Mouse (Mus musculus) forebrain, embryonic 10.5 days (tissue): ENCODE measurements around the gene Agap1. TPM values are rescaled to one million over a fixed set of nuclear protein-coding genes. Genes with fewer than 3 reads are reported as not detected.
A peak's percentile ranks its signal among the peaks of the same experiment; 100 is the strongest.

ENCODE experiments used
- DNase-seq: peaks from one replicate; pipeline ENCODE4 v3.0.0-alpha.2; 2017; ENCODE audit warnings: low spot score; ENCODE audit errors: extremely low spot score
- H3K27ac ChIP-seq: fragments of 300-500 bp; sonication (generic); 2 replicates; pipeline ENCODE4 v1.5.1; 2016; ENCODE audit warnings: mild to moderate bottlenecking
- H3K27me3 ChIP-seq: fragments of 300-500 bp; sonication (generic); 2 replicates; pipeline ENCODE4 v1.6.1; 2016; ENCODE audit warnings: mild to moderate bottlenecking; ENCODE audit not compliant: poor library complexity, severe bottlenecking
- H3K36me3 ChIP-seq: fragments of 300-500 bp; sonication (generic); replicated peaks from 2 replicates; pipeline ENCODE4 v1.6.1; 2016; ENCODE audit warnings: mild to moderate bottlenecking, moderate library complexity
- H3K4me1 ChIP-seq: fragments of 300-500 bp; sonication (generic); 2 replicates; pipeline ENCODE4 v1.6.1; 2016
- H3K4me3 ChIP-seq: fragments of 300-500 bp; sonication (generic); 2 replicates; pipeline ENCODE4 v1.5.1; 2016; ENCODE audit warnings: mild to moderate bottlenecking, moderate library complexity
- H3K9me3 ChIP-seq: fragments of 300-500 bp; sonication (generic); 2 replicates; pipeline ENCODE4 v1.6.1; 2016; ENCODE audit warnings: mild to moderate bottlenecking, moderate library complexity
- WGBS: fragments of 180-500 bp; shearing (Covaris S2); methylation state at CpG from one replicate; pipeline ENCODE4 v1.1.7; 2016; 5-methylcytosine and 5-hydroxymethylcytosine counted together
- polyA plus RNA-seq: library from polyadenylated mRNA; unstranded; fragments of >200 nt; fragmentation: Nextera tagmentation; extraction: Ambion mirVana; gene quantifications from 2 replicates; pipeline ENCODE4 v1.2.1, GENCODE M21; 2016

Gene Agap1
- polyA plus RNA-seq, 1 experiment from 2014 or later, result 14.3 TPM

- Histone ChIP-seq H3K27ac (0 out of 2 replicates have a peak overlapping the region, but pooled peaks have one; percentile 41), H3K9me3 (no peaks in the 10 kb centered on the region), H3K36me3 (peaks cover 21% of the 10 kb centered on the region), H3K4me3 (no peak overlapping the region), H3K4me1 (peaks cover 51% of the 10 kb centered on the region), H3K27me3 (no peaks in the 10 kb centered on the region)
- DNase-seq, result no peak
- WGBS, result 78% methylated on average over 7 of the region's 7 CpGs
These were observed 148.3 kb downstream of the Agap1 start for GRCm38 (mm10) chr1:89602879-89603278.

- no peak overlapping the region for H3K27ac ChIP-seq
- H3K36me3 ChIP-seq, result peaks cover 52% of the 10 kb centered on the region
- WGBS, result 43% methylated on average over 5 of the region's 5 CpGs
- H3K4me3 ChIP-seq, result no peak overlapping the region
- no peaks in the 10 kb centered on the region for H3K27me3 ChIP-seq
- H3K9me3 ChIP-seq, result no peaks in the 10 kb centered on the region
- peak; percentile 54 for DNase-seq
- H3K4me1 ChIP-seq, result peaks cover 20% of the 10 kb centered on the region
These were observed 152.0 kb downstream of the Agap1 start for GRCm38 (mm10) chr1:89606612-89607011.

- WGBS, result 98% methylated on average over 4 of the region's 4 CpGs
These were observed 154.2 kb downstream of the Agap1 start for GRCm38 (mm10) chr1:89608766-89609165.

GRCm38 (mm10) chr1:89609964-89610363, 155.4 kb downstream of the Agap1 start:
- Histone ChIP-seq H3K4me1 (peaks cover 13% of the 10 kb centered on the region; the same call in 1 of the 2 replicates), H3K27me3 (no peaks in the 10 kb centered on the region), H3K36me3 (peaks cover 80% of the 10 kb centered on the region), H3K9me3 (no peaks in the 10 kb centered on the region), H3K27ac (no peak overlapping the region), H3K4me3 (no peak overlapping the region)
- DNase-seq, result no peak
- 91% methylated on average over 5 of the region's 5 CpGs for WGBS

More at GRCm38 (mm10) chr1:89608766-89609165, 154.2 kb downstream of the Agap1 start:
- Histone ChIP-seq H3K27me3 (no peaks in the 10 kb centered on the region), H3K4me1 (peaks cover 13% of the 10 kb centered on the region), H3K4me3 (no peak overlapping the region), H3K27ac (no peak overlapping the region), H3K36me3 (peaks cover 68% of the 10 kb centered on the region), H3K9me3 (no peaks in the 10 kb centered on the region)
- no peak for DNase-seq

GRCm38 (mm10) chr1:89611521-89611920, 156.9 kb downstream of the Agap1 start:
- Histone ChIP-seq H3K36me3 (peaks cover 80% of the 10 kb centered on the region), H3K4me1 (peaks cover 13% of the 10 kb centered on the region; the same call in 1 of the 2 replicates), H3K9me3 (no peaks in the 10 kb centered on the region), H3K27me3 (no peaks in the 10 kb centered on the region), H3K27ac (no peak overlapping the region), H3K4me3 (no peak overlapping the region)
- DNase-seq, result no peak
- WGBS, result 91% methylated on average over 6 of the region's 6 CpGs

GRCm38 (mm10) chr1:89613234-89613870, 158.7 kb downstream of the Agap1 start:
- H3K4me3 ChIP-seq, result no peak overlapping the region
- H3K27ac ChIP-seq, result no peak overlapping the region
- 79% methylated on average over 5 of the region's 5 CpGs for WGBS
- DNase-seq, result no peak
- H3K4me1 ChIP-seq, result peaks cover 9% of the 10 kb centered on the region; the same call in 1 of the 2 replicates
- no peaks in the 10 kb centered on the region for H3K27me3 ChIP-seq
- no peaks in the 10 kb centered on the region for H3K9me3 ChIP-seq
- H3K36me3 ChIP-seq, result peaks cover 85% of the 10 kb centered on the region

GRCm38 (mm10) chr1:89616556-89616955, 161.9 kb downstream of the Agap1 start:
- no peak overlapping the region for H3K4me3 ChIP-seq
- peaks cover 18% of the 10 kb centered on the region for H3K4me1 ChIP-seq
- H3K9me3 ChIP-seq, result no peaks in the 10 kb centered on the region
- no peaks in the 10 kb centered on the region for H3K27me3 ChIP-seq
- H3K36me3 ChIP-seq, result peaks cover 65% of the 10 kb centered on the region
- DNase-seq, result no peak
- H3K27ac ChIP-seq, result no peak overlapping the region
- WGBS, result 90% methylated on average over 6 of the region's 6 CpGs

GRCm38 (mm10) chr1:89617336-89617735, 162.7 kb downstream of the Agap1 start:
- no peak overlapping the region for H3K27ac ChIP-seq
- no peak for DNase-seq
- peaks cover 18% of the 10 kb centered on the region for H3K4me1 ChIP-seq
- 91% methylated on average over 9 of the region's 9 CpGs for WGBS
- H3K9me3 ChIP-seq, result no peaks in the 10 kb centered on the region
- peaks cover 61% of the 10 kb centered on the region for H3K36me3 ChIP-seq
- H3K4me3 ChIP-seq, result no peak overlapping the region
- H3K27me3 ChIP-seq, result no peaks in the 10 kb centered on the region

- Histone ChIP-seq H3K36me3 (peaks cover 49% of the 10 kb centered on the region), H3K4me1 (peaks cover 9% of the 10 kb centered on the region), H3K9me3 (no peaks in the 10 kb centered on the region), H3K27ac (no peak overlapping the region), H3K4me3 (no peak overlapping the region), H3K27me3 (no peaks in the 10 kb centered on the region)
- WGBS, result 95% methylated on average over 2 of the region's 2 CpGs
- DNase-seq, result no peak
These were observed 165.4 kb downstream of the Agap1 start for GRCm38 (mm10) chr1:89619963-89620362.

- Histone ChIP-seq H3K36me3 (peaks cover 46% of the 10 kb centered on the region), H3K4me1 (peaks cover 9% of the 10 kb centered on the region), H3K27me3 (no peaks in the 10 kb centered on the region), H3K27ac (no peak overlapping the region), H3K4me3 (no peak overlapping the region), H3K9me3 (no peaks in the 10 kb centered on the region)
- 73% methylated on average over 8 of the region's 8 CpGs for WGBS
- DNase-seq, result no peak
These were observed 166.6 kb downstream of the Agap1 start for GRCm38 (mm10) chr1:89621014-89621791.

GRCm38 (mm10) chr1:89621952-89622351, 167.3 kb downstream of the Agap1 start:
- WGBS, result 88% methylated on average over 8 of the region's 8 CpGs
- H3K27ac ChIP-seq, result no peak overlapping the region

GRCm38 (mm10) chr1:89622801-89623200, 168.2 kb downstream of the Agap1 start:
- peaks cover 33% of the 10 kb centered on the region for H3K36me3 ChIP-seq
- no peaks in the 10 kb centered on the region for H3K9me3 ChIP-seq
- WGBS, result 92% methylated on average over 7 of the region's 7 CpGs

More at GRCm38 (mm10) chr1:89621952-89622351, 167.3 kb downstream of the Agap1 start:
- Histone ChIP-seq H3K9me3 (no peaks in the 10 kb centered on the region), H3K36me3 (peaks cover 41% of the 10 kb centered on the region), H3K4me3 (no peak overlapping the region), H3K4me1 (peaks cover 11% of the 10 kb centered on the region), H3K27me3 (no peaks in the 10 kb centered on the region)
- DNase-seq, result no peak

GRCm38 (mm10) chr1:89625312-89625711, 170.7 kb downstream of the Agap1 start:
- H3K27ac ChIP-seq, result no peak overlapping the region
- H3K27me3 ChIP-seq, result no peaks in the 10 kb centered on the region
- H3K4me3 ChIP-seq, result no peak overlapping the region
- H3K9me3 ChIP-seq, result no peaks in the 10 kb centered on the region
- no peak for DNase-seq
- H3K4me1 ChIP-seq, result peaks cover 17% of the 10 kb centered on the region
- H3K36me3 ChIP-seq, result peaks cover 43% of the 10 kb centered on the region
- WGBS, result 90% methylated on average over 4 of the region's 4 CpGs

More at GRCm38 (mm10) chr1:89622801-89623200, 168.2 kb downstream of the Agap1 start:
- DNase-seq, result no peak
- H3K4me3 ChIP-seq, result no peak overlapping the region
- H3K27ac ChIP-seq, result no peak overlapping the region
- H3K4me1 ChIP-seq, result peaks cover 17% of the 10 kb centered on the region
- H3K27me3 ChIP-seq, result no peaks in the 10 kb centered on the region
